Mouse (Mus musculus) ES-Bruce4 (cell line): ENCODE measurements around the gene Ccndbp1.

Experiments used
- CTCF ChIP-seq: IDR thresholded peaks from one replicate; pipeline ENCODE4 v1.8.1; 2011; ENCODE audit warnings: low read depth, low read length
- POLR2A ChIP-seq: IDR thresholded peaks from one replicate; pipeline ENCODE4 v1.8.1; 2011; ENCODE audit warnings: low read length; ENCODE audit not compliant: insufficient read depth

- TF ChIP-seq CTCF (no peak), POLR2A (no peak)
Measured at GRCm38 (mm10) chr2:120959363-120959762, 48.8 kb upstream of the Ccndbp1 start.
